Mouse (Mus musculus) hindbrain, embryonic 13.5 days (tissue): Measurements from ENCODE around the gene Cntn4. TPM values are rescaled to one million over a fixed set of nuclear protein-coding genes. Genes with fewer than 3 reads are reported as not detected.

Source experiments
- ATAC-seq: fragments of 200-750 bp; cut with Nextera tagmentation; 2 replicates; pipeline ENCODE4 v1.8.0; 2017; ENCODE audit warnings: moderate TSS enrichment; ENCODE audit not compliant: low FRiP score
- H3K27ac ChIP-seq: fragments of 300-500 bp; sonication (generic); 2 replicates; pipeline ENCODE4 v1.5.1; 2015; ENCODE audit warnings: inconsistent platforms, mild to moderate bottlenecking, moderate library complexity
- H3K27me3 ChIP-seq: fragments of 300-500 bp; sonication (generic); 2 replicates; pipeline ENCODE4 v1.6.1; 2015; ENCODE audit warnings: mild to moderate bottlenecking, inconsistent platforms
- H3K36me3 ChIP-seq: fragments of 300-500 bp; sonication (generic); 2 replicates; pipeline ENCODE4 v1.6.1; 2015; ENCODE audit warnings: mild to moderate bottlenecking, inconsistent platforms
- H3K4me1 ChIP-seq: fragments of 300-500 bp; sonication (generic); replicated peaks from 2 replicates; pipeline ENCODE4 v1.6.1; 2015; ENCODE audit warnings: inconsistent platforms
- H3K4me2 ChIP-seq: fragments of 300-500 bp; sonication (generic); 2 replicates; pipeline ENCODE4 v1.6.1; 2015; ENCODE audit warnings: inconsistent platforms, mild to moderate bottlenecking, moderate library complexity
- H3K4me3 ChIP-seq: fragments of 300-500 bp; sonication (generic); 2 replicates; pipeline ENCODE4 v1.5.1; 2015; ENCODE audit warnings: mild to moderate bottlenecking, inconsistent platforms
- H3K9ac ChIP-seq: fragments of 300-500 bp; sonication (generic); 2 replicates; pipeline ENCODE4 v1.6.1; 2015; ENCODE audit warnings: mild to moderate bottlenecking, inconsistent platforms
- H3K9me3 ChIP-seq: fragments of 300-500 bp; sonication (generic); 2 replicates; pipeline ENCODE4 v1.6.1; 2016; ENCODE audit warnings: inconsistent platforms
- WGBS: fragments of 180-500 bp; shearing (Covaris S2); methylation state at CpG from one replicate; pipeline ENCODE4 v1.1.7; 2015; 5-methylcytosine and 5-hydroxymethylcytosine counted together
- polyA plus RNA-seq: library from polyadenylated mRNA; unstranded; fragments of >200 nt; fragmentation: Nextera tagmentation; extraction: Ambion mirVana; gene quantifications from 2 replicates; pipeline ENCODE4 v1.2.1, GENCODE M21; 2015

Cntn4 gene
- polyA plus RNA-seq, 1 experiment from 2014 or later = 18.3 TPM

- Histone ChIP-seq H3K27me3 (no peaks in the 10 kb centered on the region), H3K4me3 (peak overlapping the region; percentile 39), H3K36me3 (no peaks in the 10 kb centered on the region), H3K27ac (peak overlapping the region; percentile 69), H3K9me3 (no peaks in the 10 kb centered on the region), H3K4me2 (peak overlapping the region; percentile 57), H3K9ac (peak overlapping the region; percentile 43), H3K4me1 (peaks cover 10% of the 10 kb centered on the region)
- peak; percentile 94 for ATAC-seq
- WGBS = 7% methylated on average over 15 of the region's 15 CpGs
Measured at GRCm38 (mm10) chr6:106118523-106119081, 441.1 kb downstream of the Cntn4 start.

GRCm38 (mm10) chr6:106153530-106153929, 476.1 kb downstream of the Cntn4 start:
- Histone ChIP-seq H3K4me2 (no peak overlapping the region), H3K27me3 (no peaks in the 10 kb centered on the region), H3K9me3 (no peaks in the 10 kb centered on the region), H3K9ac (no peak overlapping the region), H3K4me3 (no peak overlapping the region), H3K27ac (no peak overlapping the region), H3K36me3 (no peaks in the 10 kb centered on the region), H3K4me1 (no peaks in the 10 kb centered on the region)
- ATAC-seq = no peak
- 63% methylated on average over 2 of the region's 2 CpGs for WGBS

GRCm38 (mm10) chr6:106155362-106155761, 477.9 kb downstream of the Cntn4 start:
- Histone ChIP-seq H3K9ac (no peak overlapping the region), H3K4me2 (no peak overlapping the region), H3K36me3 (no peaks in the 10 kb centered on the region), H3K4me1 (no peaks in the 10 kb centered on the region), H3K27ac (no peak overlapping the region), H3K27me3 (no peaks in the 10 kb centered on the region), H3K9me3 (no peaks in the 10 kb centered on the region), H3K4me3 (no peak overlapping the region)
- ATAC-seq = no peak
- 87% methylated on average over 3 of the region's 3 CpGs for WGBS

- Histone ChIP-seq H3K36me3 (no peaks in the 10 kb centered on the region), H3K9ac (no peak overlapping the region), H3K4me2 (no peak overlapping the region), H3K4me3 (no peak overlapping the region), H3K9me3 (no peaks in the 10 kb centered on the region), H3K27me3 (no peaks in the 10 kb centered on the region), H3K27ac (no peak overlapping the region), H3K4me1 (no peaks in the 10 kb centered on the region)
- WGBS = 88% methylated on average over 5 of the region's 5 CpGs
- no peak for ATAC-seq
Measured at GRCm38 (mm10) chr6:106177546-106177945, 500.1 kb downstream of the Cntn4 start.

GRCm38 (mm10) chr6:106181596-106181995, 504.1 kb downstream of the Cntn4 start:
- H3K9ac ChIP-seq = no peak overlapping the region
- H3K27ac ChIP-seq = no peak overlapping the region
- H3K27me3 ChIP-seq = no peaks in the 10 kb centered on the region
- no peak overlapping the region for H3K4me2 ChIP-seq
- no peaks in the 10 kb centered on the region for H3K4me1 ChIP-seq
- H3K36me3 ChIP-seq = no peaks in the 10 kb centered on the region
- no peak for ATAC-seq
- 89% methylated on average over 2 of the region's 2 CpGs for WGBS
- no peak overlapping the region for H3K4me3 ChIP-seq
- H3K9me3 ChIP-seq = no peaks in the 10 kb centered on the region

- Histone ChIP-seq H3K4me2 (no peak overlapping the region), H3K27me3 (no peaks in the 10 kb centered on the region), H3K27ac (no peak overlapping the region), H3K9me3 (no peaks in the 10 kb centered on the region), H3K36me3 (no peaks in the 10 kb centered on the region), H3K9ac (no peak overlapping the region), H3K4me1 (no peaks in the 10 kb centered on the region), H3K4me3 (no peak overlapping the region)
- ATAC-seq = no peak
- WGBS = 95% methylated on average over 1 of the region's 1 CpGs
Measured at GRCm38 (mm10) chr6:106200974-106201373, 523.5 kb downstream of the Cntn4 start.

GRCm38 (mm10) chr6:106207401-106207800, 529.9 kb downstream of the Cntn4 start:
- H3K36me3 ChIP-seq = no peaks in the 10 kb centered on the region
- H3K9ac ChIP-seq = no peak overlapping the region
- H3K4me1 ChIP-seq = no peaks in the 10 kb centered on the region
- no peak overlapping the region for H3K4me3 ChIP-seq
- H3K27me3 ChIP-seq = no peaks in the 10 kb centered on the region
- no peak for ATAC-seq
- no peak overlapping the region for H3K27ac ChIP-seq
- H3K4me2 ChIP-seq = no peak overlapping the region
- H3K9me3 ChIP-seq = no peaks in the 10 kb centered on the region

GRCm38 (mm10) chr6:106213071-106213470, 535.6 kb downstream of the Cntn4 start:
- no peak for ATAC-seq
- Histone ChIP-seq H3K4me2 (no peak overlapping the region), H3K27me3 (no peaks in the 10 kb centered on the region), H3K27ac (no peak overlapping the region), H3K4me3 (no peak overlapping the region), H3K4me1 (no peaks in the 10 kb centered on the region), H3K9ac (no peak overlapping the region), H3K9me3 (no peaks in the 10 kb centered on the region), H3K36me3 (no peaks in the 10 kb centered on the region)
- 88% methylated on average over 4 of the region's 4 CpGs for WGBS

GRCm38 (mm10) chr6:106237046-106237948, 559.8 kb downstream of the Cntn4 start:
- WGBS = 53% methylated on average over 12 of the region's 12 CpGs
- no peak overlapping the region for H3K4me2 ChIP-seq
- ATAC-seq = 0 out of 2 replicates have a peak, but pooled peaks have one; percentile 32
- H3K4me1 ChIP-seq = peaks cover 10% of the 10 kb centered on the region
- no peaks in the 10 kb centered on the region for H3K36me3 ChIP-seq
- H3K9ac ChIP-seq = no peak overlapping the region
- no peak overlapping the region for H3K27ac ChIP-seq
- H3K4me3 ChIP-seq = no peak overlapping the region
- no peaks in the 10 kb centered on the region for H3K9me3 ChIP-seq
- no peaks in the 10 kb centered on the region for H3K27me3 ChIP-seq

- H3K9ac ChIP-seq = no peak overlapping the region
- H3K27ac ChIP-seq = no peak overlapping the region
- no peak overlapping the region for H3K4me2 ChIP-seq
- no peaks in the 10 kb centered on the region for H3K36me3 ChIP-seq
- 82% methylated on average over 1 of the region's 1 CpGs for WGBS
- H3K4me1 ChIP-seq = peaks cover 10% of the 10 kb centered on the region
- ATAC-seq = no peak
- H3K9me3 ChIP-seq = no peaks in the 10 kb centered on the region
- H3K4me3 ChIP-seq = no peak overlapping the region
- no peaks in the 10 kb centered on the region for H3K27me3 ChIP-seq
Measured at GRCm38 (mm10) chr6:106241553-106241952, 564.1 kb downstream of the Cntn4 start.

- H3K4me2 ChIP-seq = no peak overlapping the region
- ATAC-seq = no peak
Measured at GRCm38 (mm10) chr6:106263396-106263795, 585.9 kb downstream of the Cntn4 start.

GRCm38 (mm10) chr6:106265487-106265886, 588.0 kb downstream of the Cntn4 start:
- H3K27ac ChIP-seq = no peak overlapping the region
- no peak overlapping the region for H3K4me2 ChIP-seq
- H3K4me3 ChIP-seq = no peak overlapping the region
- H3K4me1 ChIP-seq = no peaks in the 10 kb centered on the region
- H3K9me3 ChIP-seq = no peaks in the 10 kb centered on the region
- 84% methylated on average over 3 of the region's 3 CpGs for WGBS
- no peak for ATAC-seq
- H3K36me3 ChIP-seq = no peaks in the 10 kb centered on the region
- no peak overlapping the region for H3K9ac ChIP-seq
- no peaks in the 10 kb centered on the region for H3K27me3 ChIP-seq

More at GRCm38 (mm10) chr6:106263396-106263795, 585.9 kb downstream of the Cntn4 start:
- H3K27me3 ChIP-seq = no peaks in the 10 kb centered on the region
- 92% methylated on average over 3 of the region's 3 CpGs for WGBS
- H3K27ac ChIP-seq = no peak overlapping the region
- no peak overlapping the region for H3K9ac ChIP-seq
- no peaks in the 10 kb centered on the region for H3K4me1 ChIP-seq
- H3K4me3 ChIP-seq = no peak overlapping the region
- H3K9me3 ChIP-seq = no peaks in the 10 kb centered on the region
- no peaks in the 10 kb centered on the region for H3K36me3 ChIP-seq

- H3K27me3 ChIP-seq = no peaks in the 10 kb centered on the region
- H3K4me3 ChIP-seq = no peak overlapping the region
- H3K9ac ChIP-seq = no peak overlapping the region
- no peaks in the 10 kb centered on the region for H3K4me1 ChIP-seq
- no peaks in the 10 kb centered on the region for H3K36me3 ChIP-seq
- 65% methylated on average over 2 of the region's 2 CpGs for WGBS
- H3K9me3 ChIP-seq = no peaks in the 10 kb centered on the region
- no peak for ATAC-seq
- H3K4me2 ChIP-seq = no peak overlapping the region
- no peak overlapping the region for H3K27ac ChIP-seq
Measured at GRCm38 (mm10) chr6:106266304-106266703, 588.8 kb downstream of the Cntn4 start.
